Mouse (Mus musculus) spleen, adult 2 months (tissue): ENCODE measurements around the gene Nr1h2.

Source experiments
- CTCF ChIP-seq: fragments of 200-500 bp; IDR thresholded peaks from 2 replicates; pipeline ENCODE4 v1.5.1; 2011; ENCODE audit warnings: mild to moderate bottlenecking, inconsistent platforms; ENCODE audit not compliant: insufficient read depth, insufficient read length, insufficient replicate concordance; ENCODE audit errors: extremely low read depth
- POLR2A ChIP-seq: fragments of 200-500 bp; IDR thresholded peaks from 2 replicates; pipeline ENCODE4 v1.6.1; 2011; ENCODE audit warnings: low read depth, low read length, inconsistent platforms

DNA sequence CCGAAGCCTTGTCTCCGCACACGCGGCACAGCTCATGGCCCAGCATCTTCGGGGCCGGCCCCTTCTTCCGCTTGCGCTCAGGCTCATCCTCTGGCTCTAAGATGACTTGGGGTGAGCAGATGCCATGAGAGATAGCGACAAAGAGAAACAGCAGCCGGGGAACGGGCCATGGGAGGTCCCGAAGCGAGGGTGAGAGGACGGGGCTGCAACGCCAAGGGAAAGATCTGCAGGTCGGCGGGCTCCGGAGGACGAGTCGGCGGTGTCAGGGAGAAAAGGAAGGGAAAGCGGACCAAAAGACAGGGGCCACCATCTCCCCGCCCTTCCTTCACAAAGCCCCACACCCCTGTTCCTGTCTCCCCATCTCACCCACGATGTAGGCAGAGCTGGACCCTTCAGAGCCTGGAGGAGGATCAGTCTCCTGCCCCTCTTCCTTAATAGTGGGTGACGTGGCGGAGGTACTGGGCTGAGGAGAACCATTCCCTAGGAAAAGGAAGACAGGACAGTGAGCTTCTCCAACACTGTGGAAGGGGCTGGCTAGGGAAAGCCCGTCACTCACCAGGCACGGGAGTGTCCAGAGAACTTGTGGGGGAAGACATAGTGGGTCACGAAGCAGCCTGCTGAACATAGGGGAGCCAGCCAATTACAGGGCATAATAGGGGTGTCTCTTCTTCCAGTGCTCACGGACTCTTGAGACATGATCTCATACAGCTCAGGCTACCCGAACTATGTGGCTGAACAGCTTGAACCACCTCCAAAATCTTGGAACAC lies 1.4 kb downstream of the Nr1h2 start:
- TF ChIP-seq POLR2A, result no peak
- no peak for TF ChIP-seq CTCF
